Mouse (Mus musculus) spleen, adult 2 months (tissue): ENCODE results near the gene BC055324. TPM values are rescaled to one million over a fixed set of nuclear protein-coding genes. Genes with fewer than 3 reads are reported as not detected.

Experiments
- DNase-seq, 2 experiments: peaks; one replicate each; pipeline versions ENCODE4 v3.0.0 to v3.0.0-alpha.2; 2012 to 2021; ENCODE audit warnings: low spot score in 2 of 2, low read depth in 1 of 2
- H3K27ac ChIP-seq: fragments of 200-500 bp; 2 replicates; pipeline ENCODE4 v1.5.1; 2012; ENCODE audit warnings: low read length, inconsistent platforms; ENCODE audit not compliant: insufficient read depth
- H3K27me3 ChIP-seq: fragments of 200-500 bp; 2 replicates; pipeline ENCODE4 v1.6.1; 2012; ENCODE audit warnings: mild to moderate bottlenecking, moderate library complexity, low read length, inconsistent platforms; ENCODE audit not compliant: control insufficient read depth, insufficient read depth
- H3K36me3 ChIP-seq: fragments of 200-500 bp; 2 replicates; pipeline ENCODE4 v1.6.1; 2012; ENCODE audit warnings: mild to moderate bottlenecking, low read length, inconsistent platforms; ENCODE audit not compliant: control insufficient read depth, insufficient read depth
- H3K4me1 ChIP-seq: fragments of 200-500 bp; 2 replicates; pipeline ENCODE4 v1.6.1; 2011; ENCODE audit warnings: inconsistent platforms; ENCODE audit not compliant: control insufficient read depth, insufficient read depth, insufficient read length
- H3K4me3 ChIP-seq: fragments of 200-500 bp; 2 replicates; pipeline ENCODE4 v1.5.1; 2011; ENCODE audit warnings: mild to moderate bottlenecking, inconsistent platforms; ENCODE audit not compliant: insufficient read depth, insufficient read length; ENCODE audit errors: extremely low read depth
- CTCF ChIP-seq: fragments of 200-500 bp; IDR thresholded peaks from 2 replicates; pipeline ENCODE4 v1.5.1; 2011; ENCODE audit warnings: mild to moderate bottlenecking, inconsistent platforms; ENCODE audit not compliant: insufficient read depth, insufficient read length, insufficient replicate concordance; ENCODE audit errors: extremely low read depth
- POLR2A ChIP-seq: fragments of 200-500 bp; IDR thresholded peaks from 2 replicates; pipeline ENCODE4 v1.6.1; 2011; ENCODE audit warnings: low read depth, low read length, inconsistent platforms
- WGBS: fragments of 180-500 bp; shearing (Covaris S2); methylation state at CpG from one replicate; pipeline ENCODE4 v1.1.7; 2018; 5-methylcytosine and 5-hydroxymethylcytosine counted together
- polyA plus RNA-seq: library from polyadenylated mRNA; depleted of rRNA; stranded (reverse); fragments of >200 nt; gene quantifications from 2 replicates; pipeline ENCODE4 v1.2.3, GENCODE M21; 2012; rRNA removed

Gene BC055324
- polyA plus RNA-seq, 1 experiment: 1.2 TPM

DNA sequence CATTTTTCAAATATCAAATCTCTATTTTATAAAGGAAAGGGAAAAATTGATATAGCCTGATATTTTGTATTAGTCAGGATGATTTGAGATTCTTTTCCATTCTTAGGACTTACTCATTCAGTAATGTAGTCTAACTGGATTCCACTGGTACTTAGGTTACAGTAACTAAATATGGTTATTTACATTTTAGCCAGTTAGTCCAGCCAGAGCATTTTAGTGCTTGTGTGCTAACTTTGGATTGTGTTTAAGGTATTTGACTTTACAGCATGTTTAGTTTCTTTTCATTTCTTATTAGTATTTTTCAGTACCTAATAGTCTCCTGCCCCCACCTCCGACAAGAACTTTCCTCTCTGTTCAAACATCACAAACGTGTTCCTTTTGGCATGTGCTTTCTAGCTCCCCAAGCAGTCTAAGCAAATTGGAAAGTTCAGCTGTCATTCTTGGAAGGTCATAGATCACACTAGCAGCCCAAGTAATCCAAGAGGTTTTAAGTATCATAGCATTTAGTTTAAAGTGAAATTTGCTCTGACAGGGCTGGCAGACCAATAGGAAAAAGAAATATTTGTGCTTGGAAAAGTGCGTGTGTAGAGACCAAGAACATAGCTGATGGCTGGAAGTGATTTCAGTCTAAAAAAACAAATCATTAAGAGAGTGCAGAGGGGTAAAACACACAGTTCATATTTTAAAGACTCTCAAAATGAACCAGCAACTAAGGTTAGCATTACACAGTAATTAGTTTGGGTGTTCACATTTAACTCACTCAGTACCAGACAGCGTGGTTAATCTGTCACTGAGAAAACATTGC lies 87.4 kb downstream of the BC055324 start:
- TF ChIP-seq POLR2A: no peak
- TF ChIP-seq CTCF: no peak

GRCm38 (mm10) chr1:163903411-163903810 lies 91.2 kb downstream of the BC055324 start:
- 76% methylated on average over 3 of the region's 3 CpGs for WGBS
- no peak overlapping the region for H3K4me3 ChIP-seq
- no peaks in the 10 kb centered on the region for H3K27me3 ChIP-seq
- H3K27ac ChIP-seq: no peak overlapping the region
- no peak for DNase-seq
- TF ChIP-seq POLR2A (no peak), CTCF (no peak)
- H3K4me1 ChIP-seq: no peaks in the 10 kb centered on the region
- no peaks in the 10 kb centered on the region for H3K36me3 ChIP-seq

More for the DNA sequence above, 87.4 kb downstream of the BC055324 start:
- no peaks in the 10 kb centered on the region for H3K27me3 ChIP-seq
- H3K4me1 ChIP-seq: no peaks in the 10 kb centered on the region
- no peak overlapping the region for H3K4me3 ChIP-seq
- WGBS: 86% methylated on average over 4 of the region's 4 CpGs
- no peak overlapping the region for H3K27ac ChIP-seq
- DNase-seq: no peak
- H3K36me3 ChIP-seq: no peaks in the 10 kb centered on the region

DNA sequence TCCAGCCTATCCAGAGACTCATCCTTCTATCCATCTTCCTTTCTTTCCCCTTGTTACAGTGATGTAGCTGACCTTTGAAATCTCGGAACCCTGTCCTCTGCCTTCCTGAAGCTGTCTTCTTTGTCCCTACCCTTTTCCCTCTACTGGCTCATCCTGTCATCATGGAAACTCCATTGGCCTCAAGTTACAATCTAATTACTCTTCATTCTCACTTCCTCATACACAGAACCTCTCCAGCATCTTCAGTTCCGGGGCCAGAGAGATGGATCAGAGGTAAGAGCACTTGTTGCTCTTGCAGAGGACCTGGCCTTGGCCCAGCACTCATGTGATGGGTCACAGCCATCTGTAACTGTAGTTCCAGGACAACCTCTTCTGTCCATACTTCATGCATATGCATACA lies 94.4 kb downstream of the BC055324 start:
- Histone ChIP-seq H3K4me3 (no peak overlapping the region), H3K36me3 (no peaks in the 10 kb centered on the region), H3K27ac (no peak overlapping the region), H3K4me1 (no peaks in the 10 kb centered on the region), H3K27me3 (no peaks in the 10 kb centered on the region)
- WGBS: 74% methylated on average over 2 of the region's 2 CpGs
- no peak for DNase-seq
- TF ChIP-seq POLR2A (no peak), CTCF (no peak)

DNA sequence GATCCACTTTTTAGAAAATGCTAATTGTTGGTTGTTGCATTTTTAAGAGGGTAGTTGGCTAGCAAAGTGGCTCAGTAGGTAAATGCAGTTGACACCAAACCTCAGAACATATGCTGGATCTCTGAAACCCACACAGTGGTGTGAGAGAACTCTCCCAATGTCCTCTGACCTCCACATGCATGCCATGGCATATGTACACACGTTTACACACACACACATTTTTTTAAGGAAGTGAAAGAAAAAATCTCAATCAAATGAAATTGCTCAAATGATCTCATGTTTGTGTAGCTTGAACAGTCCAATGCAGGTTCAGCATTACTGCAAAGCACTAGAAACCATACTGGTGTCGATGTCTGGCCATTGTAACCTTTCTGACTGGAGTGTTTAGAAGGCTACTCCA lies 95.0 kb downstream of the BC055324 start:
- TF ChIP-seq POLR2A (no peak), CTCF (no peak)
- H3K27me3 ChIP-seq: no peaks in the 10 kb centered on the region
- H3K27ac ChIP-seq: no peak overlapping the region
- H3K4me3 ChIP-seq: no peak overlapping the region
- DNase-seq: no peak
- H3K36me3 ChIP-seq: no peaks in the 10 kb centered on the region
- H3K4me1 ChIP-seq: no peaks in the 10 kb centered on the region
- WGBS: 65% methylated on average over 2 of the region's 2 CpGs

DNA sequence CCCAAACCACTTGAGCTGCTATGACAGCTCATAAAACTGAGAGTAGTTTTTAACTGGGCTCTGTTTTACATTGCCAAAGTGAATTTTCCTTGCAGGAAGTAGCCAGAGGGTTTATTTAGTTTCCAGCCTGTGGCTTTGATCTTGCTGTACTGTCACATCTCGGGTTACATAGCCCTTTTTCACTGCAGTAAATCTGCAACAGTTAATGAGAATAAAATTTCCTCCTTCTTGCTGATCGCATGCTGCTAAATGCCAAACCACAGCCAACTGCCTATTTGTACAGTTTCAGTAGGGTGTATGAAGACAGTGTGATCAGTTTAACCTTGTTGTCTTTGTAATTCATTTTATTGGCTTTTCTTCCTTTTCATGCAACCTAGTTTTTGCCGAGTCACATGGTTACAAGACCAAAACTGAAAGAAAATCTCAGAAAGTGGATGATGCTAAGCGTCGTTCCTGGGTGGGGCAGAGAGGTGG lies 96.3 kb downstream of the BC055324 start:
- TF ChIP-seq POLR2A: no peak
- no peak for TF ChIP-seq CTCF
- no peaks in the 10 kb centered on the region for H3K27me3 ChIP-seq
- 32% methylated on average over 5 of the region's 5 CpGs for WGBS
- no peak for DNase-seq
- no peak overlapping the region for H3K4me3 ChIP-seq
- H3K27ac ChIP-seq: no peak overlapping the region
- no peaks in the 10 kb centered on the region for H3K4me1 ChIP-seq
- H3K36me3 ChIP-seq: no peaks in the 10 kb centered on the region

Other genes starting within 250 kb of the BC055324 start
- 0.83 and 0.85 TPM in 2 replicates for gene Kifap3, start 215.2 kb downstream of the BC055324 start, polyA plus RNA-seq
- gene Scyl3, start 65.7 kb downstream of the BC055324 start, polyA plus RNA-seq: 8.5 TPM in 2 replicates
- gene Mettl18, start 93 bp upstream of the BC055324 start, polyA plus RNA-seq: 0.52 and 0.74 TPM in 2 replicates
- gene Sele, start 53.4 kb upstream of the BC055324 start, polyA plus RNA-seq: 0.09 and 0.13 TPM in 2 replicates
- gene Sell, start 67.2 kb upstream of the BC055324 start, polyA plus RNA-seq: 68.6 and 72.4 TPM in 2 replicates
- 2.2 and 2.8 TPM in 2 replicates for gene Selp, start 120.5 kb upstream of the BC055324 start, polyA plus RNA-seq
- 2.0 and 2.3 TPM in 2 replicates for gene F5, start 157.0 kb upstream of the BC055324 start, polyA plus RNA-seq